In genomic region chr6:4902674-4903324, GRCm38 (mm10) we compare ENCODE assay signal across 8 mouse cellular contexts. TPM values are rescaled to one million over a fixed set of nuclear protein-coding genes. Genes with fewer than 3 reads are reported as not detected.
DNase-seq lines count a peak whose midpoint lies in the region; ATAC-seq and TF ChIP-seq lines count a peak whose summit lies in the region.

Gene Ppp1r9a (plus strand): TSS chr6:4902917.

- peak within 1 kb of the TSS; percentile 83 for H3K9ac ChIP-seq in forebrain, embryonic 16.5 days (replicated peaks; ENCODE audit: low read depth, low read length)
- H3K9ac ChIP-seq in lung, embryonic 14.5 days = peak within 1 kb of the TSS; percentile 92

- peak within 1 kb of the TSS; percentile 70 for H3K4me3 ChIP-seq in forebrain, embryonic 16.5 days (replicated peaks; ENCODE audit: low read length)
- peak within 1 kb of the TSS; percentile 74 for H3K4me3 ChIP-seq in lung, embryonic 14.5 days (ENCODE audit: low read depth, low read length)

- H3K9me3 ChIP-seq in forebrain, embryonic 16.5 days (ENCODE audit: control insufficient read depth, low read length) = no peaks in the 10 kb centered on the region
- H3K9me3 ChIP-seq in lung, embryonic 14.5 days (ENCODE audit: low read depth, low read length) = no peaks in the 10 kb centered on the region

- peak; percentile 56 to 68 for DNase-seq in adrenal gland, adult 18-20 months (ENCODE audit: low spot score in 2 of 2)
- peak; percentile 59 to 71 for DNase-seq in cerebellum, adult 18-20 months
- DNase-seq in heart, postnatal 4 days = peak; percentile 71
- DNase-seq in layer of hippocampus, adult 8-10 months (ENCODE audit: low spot score in 2 of 2) = peak; percentile 22 to 28
- DNase-seq in lung, embryonic 14.5 days = peak; percentile 76
- peak; percentile 53 for DNase-seq in ovary, adult 18-20 months (ENCODE audit: low spot score)

- H3K27me3 ChIP-seq in forebrain, embryonic 16.5 days (replicated peaks; ENCODE audit: control insufficient read depth, insufficient read depth, low read length) = no peaks in the 10 kb centered on the region
- H3K27me3 ChIP-seq in lung, embryonic 14.5 days (ENCODE audit: insufficient read depth, low read length) = no peaks in the 10 kb centered on the region

- peak; percentile 68 for TF ChIP-seq CTCF in lung, embryonic 14.5 days (IDR thresholded peaks at IDR 0.05; ENCODE audit: low read depth)

- peaks cover 23% of the 10 kb centered on the region for H3K4me1 ChIP-seq in forebrain, embryonic 16.5 days (replicated peaks; ENCODE audit: control insufficient read depth, insufficient read depth, low read length)
- H3K4me1 ChIP-seq in lung, embryonic 14.5 days (ENCODE audit: insufficient read depth) = 0 out of 2 replicates have a peak, but pooled peaks cover 8% of the 10 kb centered on the region

- peak within 1 kb of the TSS; percentile 80 for H3K4me2 ChIP-seq in forebrain, embryonic 16.5 days (ENCODE audit: low read length)
- peak within 1 kb of the TSS; percentile 87 for H3K4me2 ChIP-seq in lung, embryonic 14.5 days

- WGBS in forebrain, embryonic 16.5 days = 1% methylated on average over 32 of the region's 49 CpGs
- under 1% methylated on average over 30 of the region's 49 CpGs for WGBS in lung, embryonic 14.5 days

- ATAC-seq in forebrain, embryonic 16.5 days = peak; percentile 68
- ATAC-seq in lung, embryonic 14.5 days (ENCODE audit: insufficient read depth) = peak; percentile 77
- ATAC-seq in monocyte, adult 5-6 weeks (replicated peaks; ENCODE audit: insufficient number of reproducible peaks, low FRiP score, low TSS enrichment, poor library complexity, severe bottlenecking) = no peak; the same call in 1 of the 2 replicates

- H3K27ac ChIP-seq in forebrain, embryonic 16.5 days (ENCODE audit: low read length) = peak within 1 kb of the TSS; percentile 89
- peak within 1 kb of the TSS; percentile 93 for H3K27ac ChIP-seq in lung, embryonic 14.5 days (ENCODE audit: low read depth)

- H3K36me3 ChIP-seq in forebrain, embryonic 16.5 days (ENCODE audit: control insufficient read depth, insufficient read depth) = 0 out of 2 replicates have a peak, but pooled peaks cover 2% of the 10 kb centered on the region
- no peaks in the 10 kb centered on the region for H3K36me3 ChIP-seq in lung, embryonic 14.5 days (ENCODE audit: insufficient read depth)

RNA-seq across cellular contexts. Expression of gene Ppp1r9a, which starts in this region (rescaled TPM):
- total RNA-seq in adrenal gland, adult 18-20 months (2021) = 10 to 100 TPM; 34.7 to 41.8 TPM
- polyA plus RNA-seq in forebrain, embryonic 16.5 days (2015; fragmentation: Nextera tagmentation; extraction: Ambion mirVana) = 33.2 and 41.7 TPM in 2 replicates
- 10 to 100 TPM; 26.9 to 30.9 TPM for total RNA-seq in heart, postnatal 4 days (2021)
- total RNA-seq in layer of hippocampus, adult 8-10 months (2022) = 100 to 1,000 TPM; 151 to 181 (median 164) TPM
- polyA plus RNA-seq in lung, embryonic 14.5 days (2014; fragmentation: Nextera tagmentation; extraction: Ambion mirVana) = 22.5 and 25.2 TPM in 2 replicates
- total RNA-seq in monocyte, adult 5-6 weeks (2017) = 0.32 to 2.5 TPM (median 2.4 TPM) in 3 replicates

Comparison
In these comparisons a context has a peak if more than half of its experiments do, and no peak if none do; other contexts are left out.
1. DNase-seq: peak in every context shown above with its lines; median percentile 76 in lung, embryonic 14.5 days; 71 in heart, postnatal 4 days; 65 in cerebellum, adult 18-20 months; 62 in adrenal gland, adult 18-20 months; 53 in ovary, adult 18-20 months; 25 in layer of hippocampus, adult 8-10 months.